Mouse (Mus musculus) ES-CJ7 (cell line): ENCODE data around the gene Hoxc6.

Source experiments
- DNase-seq: peaks from one replicate; pipeline ENCODE4 v3.0.0; 2011; ENCODE audit warnings: low read depth, low spot score

Gene Hoxc6

GRCm38 (mm10) chr15:103037579-103037978, 39.5 kb downstream of the Hoxc6 start:
- no peak for DNase-seq

GRCm38 (mm10) chr15:103038701-103039480, 40.8 kb downstream of the Hoxc6 start:
- no peak for DNase-seq

- DNase-seq = no peak
Observed at GRCm38 (mm10) chr15:103039609-103040008, 41.6 kb downstream of the Hoxc6 start.

GRCm38 (mm10) chr15:103040601-103041000, 42.5 kb downstream of the Hoxc6 start:
- no peak for DNase-seq

GRCm38 (mm10) chr15:103041613-103042012, 43.6 kb downstream of the Hoxc6 start:
- DNase-seq = peak; percentile 72

GRCm38 (mm10) chr15:103042209-103042608, 44.2 kb downstream of the Hoxc6 start:
- no peak for DNase-seq

- DNase-seq = no peak
Observed at GRCm38 (mm10) chr15:103051670-103052069, 53.6 kb downstream of the Hoxc6 start.

GRCm38 (mm10) chr15:103053210-103053609, 55.2 kb downstream of the Hoxc6 start:
- DNase-seq = no peak

- no peak for DNase-seq
Observed at GRCm38 (mm10) chr15:103056396-103056795, 58.3 kb downstream of the Hoxc6 start.

- DNase-seq = peak; percentile 36
Observed at GRCm38 (mm10) chr15:103058715-103059114, 60.7 kb downstream of the Hoxc6 start.

- DNase-seq = peak; percentile 12
Observed at GRCm38 (mm10) chr15:103059393-103059992, 61.4 kb downstream of the Hoxc6 start.

GRCm38 (mm10) chr15:103060021-103060340, 61.9 kb downstream of the Hoxc6 start:
- DNase-seq = no peak

- DNase-seq = peak; percentile 23
Observed at GRCm38 (mm10) chr15:103060341-103061130, 62.5 kb downstream of the Hoxc6 start.

GRCm38 (mm10) chr15:103061131-103061825, 63.2 kb downstream of the Hoxc6 start:
- DNase-seq = peak; percentile 37
